Mouse (Mus musculus) forelimb bud, embryonic 11.5 days (tissue): Measurements from ENCODE around the gene Serpina1d.
"Not testable (repeated sequence)": the region's sequence is repeated elsewhere in the genome, so short reads cannot be mapped to it uniquely, and the experiment has no call there.

Source experiments
- DNase-seq: peaks from one replicate; pipeline ENCODE4 v3.0.0-alpha.2; 2012; ENCODE audit warnings: low read depth, low spot score

Serpina1d gene

GRCm38 (mm10) chr12:103773246-103773851, at the start of gene Serpina1d:
Gene Serpina1d, minus strand, starts transcription at chr12:103773592.
- DNase-seq, result not testable (repeated sequence)

GRCm38 (mm10) chr12:103770597-103770996, 2.8 kb downstream of the Serpina1d start:
- not testable (repeated sequence) for DNase-seq

GRCm38 (mm10) chr12:103763083-103763482, 10.3 kb downstream of the Serpina1d start:
- DNase-seq, result not testable (repeated sequence)

GRCm38 (mm10) chr12:103760316-103760715, 13.1 kb downstream of the Serpina1d start:
- DNase-seq, result not testable (repeated sequence)

- DNase-seq, result not testable (repeated sequence)
Measured at GRCm38 (mm10) chr12:103745957-103746356, 27.4 kb downstream of the Serpina1d start.

GRCm38 (mm10) chr12:103737791-103738580, 35.4 kb downstream of the Serpina1d start:
- not testable (repeated sequence) for DNase-seq

- DNase-seq, result not testable (repeated sequence)
Measured at GRCm38 (mm10) chr12:103735566-103735965, 37.8 kb downstream of the Serpina1d start.

- not testable (repeated sequence) for DNase-seq
Measured at GRCm38 (mm10) chr12:103735101-103735500, 38.3 kb downstream of the Serpina1d start.
